Mouse (Mus musculus) heart, embryonic 16.5 days (tissue): Measurements from ENCODE around the gene Mtss1l. TPM values are rescaled to one million over a fixed set of nuclear protein-coding genes. Genes with fewer than 3 reads are reported as not detected.
A peak's percentile ranks its signal among the peaks of the same experiment; 100 is the strongest.

Source experiments
- ATAC-seq: fragments of 200-750 bp; cut with Nextera tagmentation; replicated peaks from 2 replicates; pipeline ENCODE4 v1.8.0; 2017; ENCODE audit warnings: moderate number of reproducible peaks; ENCODE audit not compliant: insufficient read depth, low FRiP score; ENCODE audit errors: extremely low read depth
- H3K27ac ChIP-seq: fragments of 300-500 bp; sonication (generic); 2 replicates; pipeline ENCODE4 v1.5.1; 2014; ENCODE audit warnings: mild to moderate bottlenecking, low read length, control low read depth, moderate library complexity
- H3K27me3 ChIP-seq: fragments of 300-500 bp; sonication (generic); 2 replicates; pipeline ENCODE4 v1.6.1; 2014; ENCODE audit warnings: low read length, mixed read lengths; ENCODE audit not compliant: control insufficient read depth, insufficient read depth
- H3K36me3 ChIP-seq: fragments of 300-500 bp; sonication (generic); 2 replicates; pipeline ENCODE4 v1.6.1; 2014; ENCODE audit not compliant: control insufficient read depth, insufficient read depth
- H3K4me1 ChIP-seq: fragments of 300-500 bp; sonication (generic); 2 replicates; pipeline ENCODE4 v1.6.1; 2014; ENCODE audit warnings: low read length, mixed read lengths; ENCODE audit not compliant: control insufficient read depth, insufficient read depth
- H3K4me2 ChIP-seq: fragments of 300-500 bp; sonication (generic); 2 replicates; pipeline ENCODE4 v1.6.1; 2014; ENCODE audit warnings: low read depth, mild to moderate bottlenecking, control low read depth, low read length
- H3K4me3 ChIP-seq: fragments of 300-500 bp; sonication (generic); 2 replicates; pipeline ENCODE4 v1.5.1; 2014; ENCODE audit warnings: mild to moderate bottlenecking, control low read depth, low read length
- H3K9ac ChIP-seq: fragments of 300-500 bp; sonication (generic); 2 replicates; pipeline ENCODE4 v1.6.1; 2014; ENCODE audit warnings: low read length, control low read depth
- H3K9me3 ChIP-seq: fragments of 300-500 bp; sonication (generic); replicated peaks from 2 replicates; pipeline ENCODE4 v1.6.1; 2016; ENCODE audit warnings: low read length; ENCODE audit not compliant: control insufficient read depth
- WGBS: fragments of 180-500 bp; shearing (Covaris S2); extraction: QIAGEN DNeasy Blood & Tissue Kit; methylation state at CpG from one replicate; pipeline ENCODE4 v1.1.7; 2014; 5-methylcytosine and 5-hydroxymethylcytosine counted together
- polyA plus RNA-seq: library from polyadenylated mRNA; unstranded; fragments of >200 nt; fragmentation: Nextera tagmentation; extraction: Ambion mirVana; gene quantifications from 2 replicates; pipeline ENCODE4 v1.2.1, GENCODE M21; 2015

Gene Mtss1l
- polyA plus RNA-seq, 1 experiment from 2014 or later, result 4.5 TPM

GRCm38 (mm10) chr8:110714827-110715519 lies 6.3 kb upstream of the Mtss1l start:
- Histone ChIP-seq H3K9ac (peak overlapping the region; percentile 54), H3K4me2 (no peak overlapping the region), H3K4me1 (peaks cover 85% of the 10 kb centered on the region), H3K4me3 (no peak overlapping the region), H3K36me3 (no peaks in the 10 kb centered on the region), H3K9me3 (no peaks in the 10 kb centered on the region), H3K27ac (peak overlapping the region; percentile 86), H3K27me3 (no peaks in the 10 kb centered on the region)
- no peak for ATAC-seq
- 58% methylated on average over 15 of the region's 15 CpGs for WGBS

- no peak overlapping the region for H3K4me3 ChIP-seq
- no peaks in the 10 kb centered on the region for H3K36me3 ChIP-seq
- H3K4me2 ChIP-seq, result 0 out of 2 replicates have a peak overlapping the region, but pooled peaks have one; percentile 8
- H3K9ac ChIP-seq, result peak overlapping the region; percentile 49
- H3K9me3 ChIP-seq, result no peaks in the 10 kb centered on the region
- no peaks in the 10 kb centered on the region for H3K27me3 ChIP-seq
- no peak; the same call in 1 of the 2 replicates for ATAC-seq
- H3K27ac ChIP-seq, result peak overlapping the region; percentile 86
- WGBS, result 37% methylated on average over 4 of the region's 4 CpGs
- peaks cover 77% of the 10 kb centered on the region for H3K4me1 ChIP-seq
These were observed 5.2 kb upstream of the Mtss1l start for GRCm38 (mm10) chr8:110716075-110716474.

- Histone ChIP-seq H3K4me3 (no peak overlapping the region), H3K27ac (no peak overlapping the region), H3K4me1 (peaks cover 66% of the 10 kb centered on the region), H3K27me3 (no peaks in the 10 kb centered on the region), H3K4me2 (no peak overlapping the region), H3K9me3 (no peaks in the 10 kb centered on the region), H3K9ac (no peak overlapping the region), H3K36me3 (no peaks in the 10 kb centered on the region)
- ATAC-seq, result no peak
- WGBS, result 63% methylated on average over 7 of the region's 7 CpGs
These were observed 4.1 kb upstream of the Mtss1l start for GRCm38 (mm10) chr8:110717131-110717530.

GRCm38 (mm10) chr8:110718209-110718968 lies 2.9 kb upstream of the Mtss1l start:
- Histone ChIP-seq H3K27ac (peak overlapping the region; percentile 83), H3K9me3 (no peaks in the 10 kb centered on the region), H3K36me3 (no peaks in the 10 kb centered on the region), H3K4me1 (peaks cover 65% of the 10 kb centered on the region), H3K4me2 (no peak overlapping the region), H3K27me3 (no peaks in the 10 kb centered on the region), H3K9ac (no peak overlapping the region), H3K4me3 (no peak overlapping the region)
- ATAC-seq, result no peak
- WGBS, result 84% methylated on average over 8 of the region's 8 CpGs

- H3K36me3 ChIP-seq, result no peaks in the 10 kb centered on the region
- H3K4me2 ChIP-seq, result no peak overlapping the region
- whole genome bisulfite sequencing, result 50% methylated on average over 12 of the region's 12 CpGs
- no peaks in the 10 kb centered on the region for H3K9me3 ChIP-seq
- no peak overlapping the region for H3K4me3 ChIP-seq
- no peaks in the 10 kb centered on the region for H3K27me3 ChIP-seq
- H3K9ac ChIP-seq, result peak overlapping the region; percentile 5
- ATAC-seq, result no peak
- peak overlapping the region; percentile 83 for H3K27ac ChIP-seq
- peaks cover 70% of the 10 kb centered on the region for H3K4me1 ChIP-seq
These were observed 2.2 kb upstream of the Mtss1l start for GRCm38 (mm10) chr8:110718969-110719670.

- H3K27me3 ChIP-seq, result no peaks in the 10 kb centered on the region
- no peak overlapping the region for H3K9ac ChIP-seq
- no peak overlapping the region; the same call in 1 of the 2 replicates for H3K4me2 ChIP-seq
- H3K4me3 ChIP-seq, result no peak overlapping the region
- no peaks in the 10 kb centered on the region for H3K36me3 ChIP-seq
- H3K9me3 ChIP-seq, result no peaks in the 10 kb centered on the region
- H3K4me1 ChIP-seq, result peaks cover 71% of the 10 kb centered on the region
- WGBS, result 66% methylated on average over 6 of the region's 6 CpGs
- H3K27ac ChIP-seq, result peak overlapping the region; percentile 83
- ATAC-seq, result no peak
These were observed 1.2 kb upstream of the Mtss1l start for GRCm38 (mm10) chr8:110719898-110720653.

GRCm38 (mm10) chr8:110721606-110722413 lies 534 bp downstream of the Mtss1l start:
- peak; percentile 55 for ATAC-seq
- Histone ChIP-seq H3K36me3 (0 out of 2 replicates have a peak, but pooled peaks cover 2% of the 10 kb centered on the region), H3K27ac (peak overlapping the region; percentile 83), H3K9ac (peak overlapping the region; percentile 91), H3K4me1 (peaks cover 61% of the 10 kb centered on the region), H3K27me3 (no peaks in the 10 kb centered on the region), H3K9me3 (no peaks in the 10 kb centered on the region), H3K4me3 (peak overlapping the region; percentile 82), H3K4me2 (peak overlapping the region; percentile 83)
- under 1% methylated on average over 52 of the region's 59 CpGs for WGBS
